Mouse (Mus musculus) forebrain, postnatal 0 days (tissue): ENCODE results near the gene Hipk4. TPM values are rescaled to one million over a fixed set of nuclear protein-coding genes. Genes with fewer than 3 reads are reported as not detected.

Experiments used
- ATAC-seq: fragments of 200-750 bp; cut with Nextera tagmentation; 2 replicates; pipeline ENCODE4 v1.8.0; 2017; ENCODE audit warnings: mild to moderate bottlenecking, moderate library complexity
- DNase-seq: peaks from one replicate; pipeline ENCODE4 v3.0.0-alpha.2; 2015
- H3K27ac ChIP-seq: fragments of 300-500 bp; sonication (generic); 2 replicates; pipeline ENCODE4 v1.5.1; 2014; ENCODE audit warnings: low read depth, mild to moderate bottlenecking, antibody characterized with exemption, low read length, moderate library complexity, mixed read lengths
- H3K27me3 ChIP-seq: fragments of 300-500 bp; sonication (generic); 2 replicates; pipeline ENCODE4 v1.6.1; 2014; ENCODE audit warnings: mild to moderate bottlenecking, low read length, mixed read lengths; ENCODE audit not compliant: insufficient read depth
- H3K36me3 ChIP-seq: fragments of 300-500 bp; sonication (generic); 2 replicates; pipeline ENCODE4 v1.6.1; 2014; ENCODE audit warnings: mild to moderate bottlenecking, moderate library complexity; ENCODE audit not compliant: insufficient read depth
- H3K4me1 ChIP-seq: fragments of 300-500 bp; sonication (generic); 2 replicates; pipeline ENCODE4 v1.6.1; 2014; ENCODE audit warnings: antibody characterized with exemption; ENCODE audit not compliant: insufficient read depth
- H3K4me2 ChIP-seq: fragments of 300-500 bp; sonication (generic); 2 replicates; pipeline ENCODE4 v1.6.1; 2014; ENCODE audit warnings: low read depth, mild to moderate bottlenecking, moderate library complexity
- H3K4me3 ChIP-seq: fragments of 300-500 bp; sonication (generic); 2 replicates; pipeline ENCODE4 v1.5.1; 2014; ENCODE audit warnings: low read depth, low read length, mixed read lengths
- H3K9ac ChIP-seq: fragments of 300-500 bp; sonication (generic); 2 replicates; pipeline ENCODE4 v1.6.1; 2014; ENCODE audit warnings: mild to moderate bottlenecking
- H3K9me3 ChIP-seq: fragments of 300-500 bp; sonication (generic); 2 replicates; pipeline ENCODE4 v1.6.1; 2016; ENCODE audit warnings: low read length
- CTCF ChIP-seq: sonication (generic); IDR thresholded peaks from 2 replicates; pipeline ENCODE4 v1.5.1; 2016; ENCODE audit warnings: antibody characterized with exemption, control low read depth, low read depth
- WGBS: fragments of 180-500 bp; shearing (Covaris S2); extraction: QIAGEN DNeasy Blood & Tissue Kit; methylation state at CpG from one replicate; pipeline ENCODE4 v1.1.7; 2014; 5-methylcytosine and 5-hydroxymethylcytosine counted together
- polyA plus RNA-seq: library from polyadenylated mRNA; unstranded; fragments of >200 nt; fragmentation: Nextera tagmentation; extraction: Ambion mirVana; gene quantifications from 2 replicates; pipeline ENCODE4 v1.2.1, GENCODE M21; 2015
- total RNA-seq: library from RNA; depleted of rRNA; stranded (reverse); fragments of >200 nt; gene quantifications from 2 replicates; pipeline ENCODE4 v1.2.3, GENCODE M21; 2014

Gene Hipk4
- total and polyA plus RNA-seq, 2 experiments from 2014 or later, result 0.27 to 0.95 TPM

DNA sequence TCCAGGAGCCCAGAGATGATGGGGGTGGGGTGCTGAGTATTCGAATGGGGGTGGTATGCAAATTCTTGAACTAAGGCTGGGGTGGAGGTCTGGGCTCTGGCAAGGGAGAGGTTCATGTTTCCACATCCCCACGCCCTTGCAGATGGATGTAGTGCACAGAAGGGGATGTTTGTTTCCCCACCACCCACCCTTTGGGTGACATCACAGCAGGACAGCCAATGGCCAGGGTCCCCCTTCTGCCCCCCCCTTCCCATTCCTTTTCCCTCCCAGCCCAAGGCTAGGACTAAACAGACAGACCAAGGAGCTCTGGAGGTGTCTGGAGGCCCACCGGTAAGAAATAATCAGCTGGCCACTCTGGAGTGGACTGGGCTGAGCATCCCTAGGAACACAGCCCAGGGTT, 24.0 kb upstream of the Hipk4 start, which contains the start of gene Prx:
Gene Prx (plus strand): TSS at position 289 of the 400 bp plus-strand sequence.
- H3K9ac ChIP-seq, result no peak within 1 kb of the TSS
- no peak within 1 kb of the TSS for H3K4me2 ChIP-seq
- ATAC-seq (no peak), DNase-seq (no peak)
- H3K4me3 ChIP-seq, result no peak within 1 kb of the TSS
- H3K27me3 ChIP-seq, result no peaks in the 10 kb centered on the region
- H3K4me1 ChIP-seq, result no peaks in the 10 kb centered on the region
- no peak for TF ChIP-seq CTCF
- H3K9me3 ChIP-seq, result no peaks in the 10 kb centered on the region
- H3K27ac ChIP-seq, result no peak within 1 kb of the TSS
- H3K36me3 ChIP-seq, result no peaks in the 10 kb centered on the region
- 60% methylated on average over 3 of the region's 3 CpGs for WGBS

DNA sequence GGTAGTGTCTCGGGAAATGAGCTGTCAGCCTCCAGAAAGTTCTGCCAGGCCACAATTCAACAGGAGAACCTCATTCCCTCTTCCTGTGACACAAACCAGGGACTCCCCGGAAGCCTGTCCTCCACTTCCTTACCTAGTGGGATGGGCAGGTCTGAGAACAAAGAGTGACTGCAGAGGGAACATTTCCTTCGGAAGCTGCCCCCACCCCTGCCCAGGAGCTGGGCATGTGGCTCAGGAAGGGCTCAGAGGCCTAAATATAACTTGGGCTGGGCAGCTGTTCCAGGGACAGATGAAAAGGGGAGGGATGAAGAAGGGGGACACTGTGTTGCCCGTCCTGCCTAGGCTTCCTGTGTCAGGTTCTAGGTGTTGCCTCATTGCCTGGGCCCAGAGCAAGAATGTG, 21.4 kb upstream of the Hipk4 start:
- no peak overlapping the region for H3K27ac ChIP-seq
- H3K36me3 ChIP-seq, result no peaks in the 10 kb centered on the region
- H3K9ac ChIP-seq, result no peak overlapping the region
- no peaks in the 10 kb centered on the region for H3K4me1 ChIP-seq
- no peak for TF ChIP-seq CTCF
- H3K4me3 ChIP-seq, result no peak overlapping the region
- H3K9me3 ChIP-seq, result no peaks in the 10 kb centered on the region
- no peaks in the 10 kb centered on the region for H3K27me3 ChIP-seq
- ATAC-seq (no peak), DNase-seq (no peak)
- no peak overlapping the region for H3K4me2 ChIP-seq
- 79% methylated on average over 4 of the region's 4 CpGs for WGBS

GRCm38 (mm10) chr7:27506765-27507370, 16.2 kb upstream of the Hipk4 start:
- H3K4me2 ChIP-seq, result peak overlapping the region; percentile 62
- TF ChIP-seq CTCF, result no peak
- 54% methylated on average over 9 of the region's 9 CpGs for WGBS
- DNase-seq, result no peak
- no peaks in the 10 kb centered on the region for H3K9me3 ChIP-seq
- H3K9ac ChIP-seq, result no peak overlapping the region
- peak overlapping the region; percentile 60 for H3K4me3 ChIP-seq
- H3K36me3 ChIP-seq, result no peaks in the 10 kb centered on the region
- no peak overlapping the region for H3K27ac ChIP-seq
- H3K4me1 ChIP-seq, result no peaks in the 10 kb centered on the region
- no peak for ATAC-seq
- H3K27me3 ChIP-seq, result no peaks in the 10 kb centered on the region

DNA sequence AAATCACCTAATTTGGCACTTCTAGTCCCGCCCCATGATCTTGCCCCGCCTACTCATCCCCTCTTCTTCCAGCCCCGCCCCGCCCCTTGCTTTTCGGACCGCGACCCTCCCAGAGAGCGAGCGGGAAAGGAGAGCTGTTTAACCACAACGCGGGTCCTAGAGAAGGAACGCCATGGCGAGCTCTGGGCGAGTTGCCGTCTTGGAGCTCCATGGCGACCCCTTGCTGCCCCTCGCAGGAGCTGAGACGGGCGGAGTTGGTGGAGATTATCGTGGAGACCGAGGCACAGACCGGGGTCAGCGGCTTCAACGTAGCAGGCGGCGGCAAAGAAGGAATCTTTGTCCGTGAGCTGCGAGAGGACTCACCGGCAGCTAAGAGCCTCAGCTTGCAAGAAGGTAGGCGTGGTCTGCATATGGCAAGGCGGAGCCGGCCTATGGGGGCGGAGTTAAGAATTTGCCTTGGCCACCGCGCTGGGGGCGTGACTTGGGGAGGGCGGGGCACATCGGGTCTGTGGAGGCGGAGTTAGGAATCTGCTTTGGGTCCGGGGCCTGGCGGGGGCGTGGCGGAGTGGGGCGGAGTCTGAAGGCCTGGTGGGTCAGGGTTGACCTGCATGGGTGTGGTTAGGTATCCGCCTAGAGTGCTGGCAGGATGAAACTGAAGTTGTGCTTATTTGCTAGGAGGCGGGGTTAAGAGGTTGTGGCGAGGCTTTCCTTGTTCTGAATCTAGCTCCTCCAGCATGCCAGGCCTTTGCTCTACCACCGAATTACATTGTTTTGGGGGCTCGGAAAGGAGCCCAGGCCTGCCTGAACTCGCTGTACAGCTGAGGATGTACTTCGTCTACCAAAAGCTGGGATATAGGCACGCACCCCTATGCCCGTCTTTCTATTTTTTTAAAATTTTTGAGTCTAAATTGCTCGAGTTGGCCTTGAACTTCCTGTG, 15.1 kb upstream of the Hipk4 start:
- WGBS, result 2% methylated on average over 52 of the region's 54 CpGs
- Histone ChIP-seq H3K36me3 (no peaks in the 10 kb centered on the region), H3K27me3 (no peaks in the 10 kb centered on the region), H3K4me2 (peak overlapping the region; percentile 62), H3K4me3 (peak overlapping the region; percentile 60), H3K9ac (peak overlapping the region; percentile 69), H3K27ac (peak overlapping the region; percentile 93), H3K4me1 (no peaks in the 10 kb centered on the region), H3K9me3 (no peaks in the 10 kb centered on the region)
- ATAC-seq, result peak; percentile 91
- peak; percentile 64 for TF ChIP-seq CTCF
- peak; percentile 94 for DNase-seq

DNA sequence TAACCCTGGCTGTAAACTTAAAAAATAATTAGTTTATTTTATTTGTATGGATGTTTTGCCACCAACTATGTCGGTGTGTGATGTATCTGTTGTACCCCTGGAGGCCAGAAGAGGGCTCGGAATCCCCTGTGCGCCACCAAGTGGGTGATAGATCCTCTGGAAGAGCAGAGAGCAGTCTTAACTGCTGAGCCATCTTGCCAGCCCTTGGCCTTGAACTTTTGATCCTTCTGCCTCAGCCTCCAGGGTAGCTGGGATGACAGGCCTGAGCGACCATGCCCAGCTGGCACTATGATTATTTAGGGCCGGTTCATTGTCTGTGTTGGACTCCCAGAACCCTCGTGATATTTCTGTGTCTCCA, 14.4 kb upstream of the Hipk4 start:
- no peak overlapping the region for H3K9ac ChIP-seq
- ATAC-seq (peak; percentile 76), DNase-seq (peak; percentile 74)
- H3K27me3 ChIP-seq, result no peaks in the 10 kb centered on the region
- peak overlapping the region; percentile 60 for H3K4me3 ChIP-seq
- no peaks in the 10 kb centered on the region for H3K36me3 ChIP-seq
- no peaks in the 10 kb centered on the region for H3K9me3 ChIP-seq
- no peaks in the 10 kb centered on the region for H3K4me1 ChIP-seq
- peak overlapping the region; percentile 62 for H3K4me2 ChIP-seq
- peak; percentile 80 for TF ChIP-seq CTCF
- no peak overlapping the region for H3K27ac ChIP-seq
- 20% methylated on average over 6 of the region's 6 CpGs for WGBS

GRCm38 (mm10) chr7:27510809-27511208, 12.3 kb upstream of the Hipk4 start:
- no peak overlapping the region for H3K9ac ChIP-seq
- 78% methylated on average over 2 of the region's 2 CpGs for WGBS

GRCm38 (mm10) chr7:27514961-27515360, 8.1 kb upstream of the Hipk4 start:
- WGBS, result 80% methylated on average over 9 of the region's 9 CpGs
- no peak for DNase-seq
- no peak overlapping the region for H3K9ac ChIP-seq

More at GRCm38 (mm10) chr7:27510809-27511208, 12.3 kb upstream of the Hipk4 start:
- no peak overlapping the region for H3K4me3 ChIP-seq
- H3K36me3 ChIP-seq, result no peaks in the 10 kb centered on the region
- no peaks in the 10 kb centered on the region for H3K4me1 ChIP-seq
- H3K9me3 ChIP-seq, result no peaks in the 10 kb centered on the region
- TF ChIP-seq CTCF, result no peak
- H3K4me2 ChIP-seq, result no peak overlapping the region
- DNase-seq (no peak), ATAC-seq (no peak)
- no peak overlapping the region for H3K27ac ChIP-seq
- H3K27me3 ChIP-seq, result no peaks in the 10 kb centered on the region

More at GRCm38 (mm10) chr7:27514961-27515360, 8.1 kb upstream of the Hipk4 start:
- H3K4me1 ChIP-seq, result no peaks in the 10 kb centered on the region
- H3K27me3 ChIP-seq, result no peaks in the 10 kb centered on the region
- H3K4me2 ChIP-seq, result no peak overlapping the region
- H3K4me3 ChIP-seq, result no peak overlapping the region
- H3K27ac ChIP-seq, result no peak overlapping the region
- no peaks in the 10 kb centered on the region for H3K9me3 ChIP-seq
- no peaks in the 10 kb centered on the region for H3K36me3 ChIP-seq
- no peak for TF ChIP-seq CTCF
- no peak for ATAC-seq
